Mouse (Mus musculus) ES-E14 (cell line): ENCODE data around the gene Rims4. TPM values are rescaled to one million over a fixed set of nuclear protein-coding genes. Genes with fewer than 3 reads are reported as not detected.

Source experiments
- DNase-seq: peaks from one replicate; pipeline ENCODE4 v3.0.0-alpha.2; 2013; ENCODE audit warnings: low read depth, low spot score
- H3K27ac ChIP-seq: 2 replicates; pipeline ENCODE4 v1.5.1; 2012; ENCODE audit warnings: low read depth, mild to moderate bottlenecking, low read length, moderate library complexity, mixed read lengths; ENCODE audit not compliant: poor library complexity, insufficient read depth, severe bottlenecking
- H3K36me3 ChIP-seq: 2 replicates; pipeline ENCODE4 v1.6.1; 2012; ENCODE audit warnings: mild to moderate bottlenecking, low read length, moderate library complexity, mixed read lengths; ENCODE audit not compliant: control insufficient read depth, poor library complexity, insufficient read depth, severe bottlenecking
- H3K4me1 ChIP-seq, 2 experiments: fragments of 150-350 bp in 1 of 2; sonication (generic) in 1 of 2; 2 replicates each; pipeline ENCODE4 v1.6.1; 2012; ENCODE audit warnings: low read length in 2 of 2, mild to moderate bottlenecking in 1 of 2, mixed read lengths in 1 of 2; ENCODE audit not compliant: control insufficient read depth in 2 of 2, insufficient read depth in 2 of 2, poor library complexity in 1 of 2
- H3K4me3 ChIP-seq, 2 experiments: fragments of 150-350 bp in 1 of 2; sonication (generic) in 1 of 2; 2 replicates each; pipeline ENCODE4 v1.5.1; 2012; ENCODE audit warnings: low read length in 2 of 2, low read depth in 1 of 2, mild to moderate bottlenecking in 1 of 2, mixed read lengths in 1 of 2; ENCODE audit not compliant: insufficient read depth in 1 of 2, poor library complexity in 1 of 2, severe bottlenecking in 1 of 2
- H3K9ac ChIP-seq: 2 replicates; pipeline ENCODE4 v1.6.1; 2012; ENCODE audit warnings: low read depth, mild to moderate bottlenecking, low read length, mixed read lengths; ENCODE audit not compliant: poor library complexity, insufficient read depth, severe bottlenecking
- H3K9me3 ChIP-seq: fragments of 150-350 bp; sonication (generic); 2 replicates; pipeline ENCODE4 v1.6.1; 2012; ENCODE audit warnings: low read depth, mild to moderate bottlenecking, low read length; ENCODE audit not compliant: control insufficient read depth, insufficient read depth
- CHD2 ChIP-seq: IDR thresholded peaks from 2 replicates; pipeline ENCODE4 v1.6.1; 2014; ENCODE audit warnings: mild to moderate bottlenecking, low read depth, low read length, inconsistent platforms
- HCFC1 ChIP-seq: IDR thresholded peaks from 2 replicates; pipeline ENCODE4 v1.6.1; 2012; ENCODE audit warnings: low read length, inconsistent platforms, borderline replicate concordance; ENCODE audit not compliant: insufficient read depth
- MAFK ChIP-seq: IDR thresholded peaks from 2 replicates; pipeline ENCODE4 v1.6.1; 2014; ENCODE audit warnings: mild to moderate bottlenecking, low read depth, low read length, inconsistent platforms; ENCODE audit not compliant: insufficient read depth
- ZC3H11A ChIP-seq: IDR thresholded peaks from 2 replicates; pipeline ENCODE4 v1.6.1; 2012; ENCODE audit warnings: low read depth, mild to moderate bottlenecking, inconsistent platforms, low read length, borderline replicate concordance
- ZNF384 ChIP-seq: IDR thresholded peaks from 2 replicates; pipeline ENCODE4 v1.6.1; 2012; ENCODE audit warnings: low read depth, low read length, inconsistent platforms
- in situ Hi-C, 2 experiments: fragments of 600-800 bp; cut with MboI; formaldehyde crosslinking; loops; one replicate each; pipeline ENCODE4 v1.15.1; 2025; ENCODE audit warnings: low sequenced_read_pairs in 2 of 2, inconsistent platforms in 1 of 2; ENCODE audit not compliant: unreplicated experiment in 2 of 2
- total RNA-seq: library from RNA; depleted of rRNA; stranded (reverse); fragments of 300-350 nt; gene quantifications from 2 replicates; pipeline ENCODE4 v1.2.3, GENCODE M21; 2012; rRNA removed

Rims4 gene
- 0.98 and 1.5 TPM in 2 replicates for total RNA-seq

DNA sequence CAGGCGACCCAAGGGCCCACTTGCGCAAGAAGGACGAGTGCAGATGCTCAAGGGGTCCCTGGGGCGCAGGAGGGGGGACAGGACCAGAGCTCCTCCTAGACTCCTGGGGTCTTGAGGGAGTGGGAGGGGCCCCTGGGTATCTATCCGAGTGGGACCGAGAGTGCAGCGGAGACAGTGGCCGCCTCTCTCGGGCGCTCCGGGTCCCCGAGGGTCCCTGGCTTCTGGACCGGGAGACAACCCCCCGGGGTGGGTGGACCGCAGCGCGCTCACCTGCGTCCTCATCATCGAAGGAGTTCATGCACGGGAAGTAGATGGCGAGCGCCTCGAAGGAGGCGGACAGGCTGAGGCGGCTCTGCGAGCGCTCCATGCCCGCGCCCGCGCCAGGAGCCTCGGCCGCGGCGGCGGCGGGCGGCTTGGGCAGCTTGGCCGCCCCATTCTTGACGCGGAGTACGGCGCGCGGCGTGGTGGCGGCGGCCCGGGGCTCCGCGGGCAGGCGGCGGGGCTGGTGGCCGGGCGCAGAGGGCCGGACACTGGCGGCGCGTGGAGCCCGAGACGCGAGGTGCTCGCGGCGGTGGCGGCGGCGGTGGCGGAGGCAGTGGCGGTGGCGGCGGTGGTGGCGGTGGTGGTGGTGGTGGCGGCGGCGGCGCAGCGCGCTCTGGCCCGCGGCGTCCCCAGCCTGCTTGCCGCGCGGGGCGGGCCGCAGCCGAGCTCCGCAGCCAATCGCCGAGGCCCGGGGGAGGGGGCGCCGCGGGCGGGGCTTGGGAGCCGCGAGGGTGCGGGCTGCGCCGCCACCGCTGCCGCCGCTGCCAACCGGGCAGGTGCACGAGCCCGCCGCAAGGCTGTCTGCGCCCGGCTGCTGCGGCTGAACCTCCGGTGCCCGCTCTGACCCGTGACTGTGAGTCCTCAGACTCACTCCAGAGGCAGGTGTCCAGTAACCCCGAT is at the start of gene Rims4:
TSS of gene Rims4 (minus strand) at position 367 of the 942 bp plus-strand sequence.
- no peaks in the 10 kb centered on the region for H3K36me3 ChIP-seq
- peaks cover 0 to 2% of the 10 kb centered on the region in 2 experiments; a peak in 2 of 4 replicates for H3K4me1 ChIP-seq
- H3K9me3 ChIP-seq, result no peaks in the 10 kb centered on the region
- no peak for DNase-seq
- peak within 1 kb of the TSS; percentile 79 to 99 for H3K4me3 ChIP-seq
- no peak within 1 kb of the TSS for H3K27ac ChIP-seq
- in situ Hi-C loops, result no loop called here
- no peak for TF ChIP-seq ZNF384
- no peak for TF ChIP-seq HCFC1
- no peak for TF ChIP-seq CHD2
- no peak for TF ChIP-seq MAFK
- TF ChIP-seq ZC3H11A, result no peak
- H3K9ac ChIP-seq, result peak within 1 kb of the TSS; percentile 91

DNA sequence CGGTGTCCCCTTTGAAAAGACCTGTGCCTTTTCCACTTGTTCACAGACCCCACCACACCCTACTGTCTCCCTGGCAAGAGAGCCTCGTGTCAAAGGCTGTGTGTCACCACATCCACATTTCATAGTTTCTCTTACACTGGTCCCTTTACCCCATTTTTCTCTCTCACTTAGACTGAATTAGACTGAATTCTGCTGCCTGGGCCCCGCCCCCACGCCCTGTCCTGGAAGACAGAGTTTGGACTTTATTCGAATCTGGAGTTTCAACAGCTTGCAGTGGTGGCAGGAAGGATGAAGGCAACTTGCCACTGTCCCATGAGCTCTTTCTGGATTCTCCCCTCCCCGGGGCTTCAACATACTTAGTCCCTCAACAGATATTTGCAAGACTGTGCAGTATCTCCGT is 47.2 kb upstream of the Rims4 start:
- no peak for TF ChIP-seq CHD2
- TF ChIP-seq MAFK, result no peak
- Histone ChIP-seq H3K36me3 (no peaks in the 10 kb centered on the region), H3K9me3 (no peaks in the 10 kb centered on the region), H3K27ac (no peak overlapping the region), H3K9ac (no peak overlapping the region), H3K4me1 (no peaks in the 10 kb centered on the region), H3K4me3 (no peak overlapping the region)
- in situ Hi-C loops, result loop anchor here in 1 of 2 experiments (25.0 kb wide), 1 partner anchor 103 kb away; the partner anchor contains the start of gene Kcnk15
- no peak for DNase-seq

GRCm38 (mm10) chr2:163964606-163965560 is 46.4 kb upstream of the Rims4 start:
- no peak overlapping the region for H3K4me3 ChIP-seq
- no peak overlapping the region for H3K27ac ChIP-seq
- DNase-seq, result no peak
- no peaks in the 10 kb centered on the region for H3K4me1 ChIP-seq
- no peak overlapping the region for H3K9ac ChIP-seq
- TF ChIP-seq ZNF384, result no peak
- no peak for TF ChIP-seq MAFK
- TF ChIP-seq HCFC1, result no peak
- TF ChIP-seq CHD2, result no peak
- no peak for TF ChIP-seq ZC3H11A
- no peaks in the 10 kb centered on the region for H3K36me3 ChIP-seq
- H3K9me3 ChIP-seq, result no peaks in the 10 kb centered on the region
- in situ Hi-C loops, result loop anchor here in 1 of 2 experiments (25.0 kb wide), 1 partner anchor 103 kb away; the partner anchor contains the start of gene Kcnk15

DNA sequence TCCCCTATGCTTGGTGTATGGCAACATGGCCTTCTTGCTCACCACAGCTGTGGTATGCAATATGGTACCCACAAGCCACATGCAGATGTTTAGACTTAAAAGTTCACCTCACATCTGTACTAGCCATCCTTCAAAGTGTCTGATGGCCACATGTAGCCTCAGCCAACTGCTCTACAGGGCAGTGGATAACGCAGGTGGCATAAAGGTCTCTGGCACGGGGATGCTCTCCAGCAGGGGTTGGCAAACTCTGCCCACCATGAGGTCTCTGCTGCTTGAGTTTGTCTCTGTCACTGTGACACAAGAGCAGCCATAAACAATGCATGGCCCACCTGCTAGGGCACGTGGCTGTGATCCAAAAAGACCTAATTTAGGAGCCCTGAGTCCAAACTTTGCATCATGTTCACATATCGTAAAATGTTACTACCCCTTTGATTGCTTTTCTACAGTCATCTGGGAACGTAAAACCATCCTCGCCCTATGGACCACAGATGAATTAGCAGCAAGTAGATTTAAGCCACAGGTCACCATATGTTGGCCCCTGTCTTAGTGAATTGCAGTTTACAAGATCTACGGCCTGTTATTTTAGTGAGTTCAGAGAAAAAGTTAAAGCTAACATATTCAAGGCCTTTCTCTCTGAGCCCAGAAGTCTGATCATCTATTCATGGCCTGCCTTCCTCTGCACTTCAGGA is 35.3 kb upstream of the Rims4 start:
- in situ Hi-C loops, result loop anchor here in 1 of 2 experiments (25.0 kb wide), 1 partner anchor 91 kb away; the partner anchor contains the start of gene Kcnk15
- TF ChIP-seq CHD2 (no peak), ZC3H11A (no peak), MAFK (no peak), HCFC1 (no peak), ZNF384 (no peak)
- no peaks in the 10 kb centered on the region for H3K36me3 ChIP-seq
- no peaks in the 10 kb centered on the region for H3K4me1 ChIP-seq
- DNase-seq, result no peak
- H3K27ac ChIP-seq, result no peak overlapping the region
- no peaks in the 10 kb centered on the region for H3K9me3 ChIP-seq
- no peak overlapping the region for H3K9ac ChIP-seq
- no peak overlapping the region for H3K4me3 ChIP-seq
